Mouse (Mus musculus) liver, embryonic 16.5 days (tissue): Measurements from ENCODE around the gene Fpr-rs7. TPM values are rescaled to one million over a fixed set of nuclear protein-coding genes. Genes with fewer than 3 reads are reported as not detected.

Source experiments
- ATAC-seq: fragments of 200-750 bp; cut with Nextera tagmentation; 2 replicates; pipeline ENCODE4 v1.8.0; 2017; ENCODE audit warnings: low read depth, mild to moderate bottlenecking, moderate number of reproducible peaks, moderate library complexity
- H3K27ac ChIP-seq: fragments of 300-500 bp; sonication (generic); 2 replicates; pipeline ENCODE4 v1.5.1; 2014; ENCODE audit warnings: mild to moderate bottlenecking, low read length
- H3K27me3 ChIP-seq: fragments of 300-500 bp; sonication (generic); 2 replicates; pipeline ENCODE4 v1.6.1; 2014; ENCODE audit warnings: low read depth, low read length, mixed read lengths; ENCODE audit not compliant: control insufficient read depth, insufficient read depth
- H3K36me3 ChIP-seq: fragments of 300-500 bp; sonication (generic); 2 replicates; pipeline ENCODE4 v1.6.1; 2014; ENCODE audit warnings: mild to moderate bottlenecking; ENCODE audit not compliant: control insufficient read depth, insufficient read depth
- H3K4me1 ChIP-seq: fragments of 300-500 bp; sonication (generic); 2 replicates; pipeline ENCODE4 v1.6.1; 2014; ENCODE audit warnings: low read depth, low read length, mixed read lengths; ENCODE audit not compliant: control insufficient read depth
- H3K4me2 ChIP-seq: fragments of 300-500 bp; sonication (generic); 2 replicates; pipeline ENCODE4 v1.6.1; 2014; ENCODE audit warnings: low read depth, low read length, mixed read lengths
- H3K4me3 ChIP-seq: fragments of 300-500 bp; sonication (generic); 2 replicates; pipeline ENCODE4 v1.5.1; 2014; ENCODE audit warnings: low read depth, mild to moderate bottlenecking, low read length
- H3K9ac ChIP-seq: fragments of 300-500 bp; sonication (generic); 2 replicates; pipeline ENCODE4 v1.6.1; 2014; ENCODE audit warnings: low read depth, low read length
- H3K9me3 ChIP-seq: fragments of 300-500 bp; sonication (generic); replicated peaks from 2 replicates; pipeline ENCODE4 v1.6.1; 2016; ENCODE audit warnings: low read length; ENCODE audit not compliant: control insufficient read depth
- WGBS: fragments of 180-500 bp; shearing (Covaris S2); extraction: QIAGEN DNeasy Blood & Tissue Kit; methylation state at CpG from one replicate; pipeline ENCODE4 v1.1.7; 2014; ENCODE audit not compliant: insufficient replicate concordance; 5-methylcytosine and 5-hydroxymethylcytosine counted together
- polyA plus RNA-seq: library from polyadenylated mRNA; unstranded; fragments of >200 nt; fragmentation: Nextera tagmentation; extraction: Ambion mirVana; gene quantifications from 2 replicates; pipeline ENCODE4 v1.2.1, GENCODE M21; 2015

Fpr-rs7 gene
- not detected in 2 replicates for polyA plus RNA-seq

DNA sequence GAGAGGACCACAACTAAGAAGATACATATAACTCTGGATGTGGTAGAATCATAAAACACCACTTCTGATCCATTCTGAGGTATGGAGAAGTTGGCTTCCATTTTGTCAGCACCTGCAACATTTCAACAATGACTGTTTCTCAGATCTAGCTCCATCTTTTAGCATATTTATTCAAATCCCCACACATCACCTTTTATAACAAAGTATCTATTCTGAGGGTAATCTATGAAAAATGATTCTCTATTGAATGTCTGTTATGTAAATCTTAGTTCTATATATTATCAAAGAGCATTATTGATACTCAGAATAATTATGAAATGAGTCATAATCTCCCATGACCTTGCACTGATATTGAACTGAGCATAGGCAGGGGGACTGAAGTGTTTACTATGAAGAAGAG, at the start of gene Fpr-rs7:
TSS of gene Fpr-rs7 (minus strand) at position 101 of the 400 bp plus-strand sequence.
- Histone ChIP-seq H3K27me3 (no peaks in the 10 kb centered on the region), H3K4me1 (no peaks in the 10 kb centered on the region), H3K27ac (no peak within 1 kb of the TSS), H3K9ac (no peak within 1 kb of the TSS), H3K36me3 (no peaks in the 10 kb centered on the region), H3K4me3 (no peak within 1 kb of the TSS), H3K9me3 (no peaks in the 10 kb centered on the region), H3K4me2 (no peak within 1 kb of the TSS)
- ATAC-seq, result no peak

DNA sequence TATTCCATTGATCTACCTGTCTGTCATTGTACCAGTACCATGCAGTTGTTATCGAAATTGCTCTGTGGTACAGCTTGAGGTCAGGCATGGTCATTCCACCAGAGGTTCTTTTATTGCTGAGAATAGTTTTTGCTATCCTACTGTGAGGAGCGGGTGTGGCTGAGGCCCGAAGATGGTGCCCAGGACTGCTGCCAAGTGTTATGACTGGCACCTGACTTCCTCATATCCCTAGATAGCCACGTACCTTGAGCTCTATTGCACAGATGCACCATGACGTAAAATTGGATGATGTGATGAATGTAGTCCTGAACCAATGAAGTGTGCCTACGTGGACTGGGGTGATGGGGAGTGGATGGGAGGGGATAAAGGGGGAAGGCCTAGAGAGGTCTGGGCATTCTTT, 39.9 kb downstream of the Fpr-rs7 start:
- Histone ChIP-seq H3K27me3 (no peaks in the 10 kb centered on the region), H3K36me3 (no peaks in the 10 kb centered on the region), H3K27ac (no peak overlapping the region), H3K4me3 (no peak overlapping the region), H3K9me3 (no peaks in the 10 kb centered on the region), H3K9ac (no peak overlapping the region), H3K4me1 (no peaks in the 10 kb centered on the region), H3K4me2 (no peak overlapping the region)
- 47% methylated on average over 6 of the region's 6 CpGs for WGBS
- ATAC-seq, result no peak

GRCm38 (mm10) chr17:20071656-20072396, 42.2 kb downstream of the Fpr-rs7 start:
- Histone ChIP-seq H3K4me1 (no peaks in the 10 kb centered on the region), H3K9me3 (no peaks in the 10 kb centered on the region), H3K4me2 (no peak overlapping the region), H3K9ac (no peak overlapping the region), H3K4me3 (no peak overlapping the region), H3K27me3 (no peaks in the 10 kb centered on the region), H3K27ac (no peak overlapping the region), H3K36me3 (no peaks in the 10 kb centered on the region)
- no peak for ATAC-seq
- 78% methylated on average over 4 of the region's 4 CpGs for WGBS

Other genes with a start within 250 kb of the Fpr-rs7 start
- gene Vmn2r104, start 65.9 kb downstream of the Fpr-rs7 start, polyA plus RNA-seq, result not detected in 2 replicates
- gene Fpr-rs6, start 68.9 kb upstream of the Fpr-rs7 start, polyA plus RNA-seq, result not detected in 2 replicates
- gene Vmn2r105, start 120.8 kb upstream of the Fpr-rs7 start, polyA plus RNA-seq, result not detected in 2 replicates
- not detected in 2 replicates for gene Vmn2r106, start 171.3 kb upstream of the Fpr-rs7 start, polyA plus RNA-seq
- not detected in 2 replicates for gene Vmn2r107, start 231.0 kb upstream of the Fpr-rs7 start, polyA plus RNA-seq